ENCODE assay signal across 8 mouse cellular contexts in genomic region chr4:140555273-140555672, GRCm38 (mm10).
DNase-seq lines count a peak whose midpoint lies in the region; ATAC-seq and TF ChIP-seq lines count a peak whose summit lies in the region.

No protein-coding gene starts in this region.

- WGBS in liver, postnatal 0 days (ENCODE audit: insufficient replicate concordance), result 50% methylated on average over 7 of the region's 7 CpGs

- no peak overlapping the region for H3K4me3 ChIP-seq in liver, postnatal 0 days (ENCODE audit: low read depth, low read length)

- no peak; the same call in 1 of the 2 replicates for ATAC-seq in liver, postnatal 0 days

- H3K9ac ChIP-seq in liver, postnatal 0 days (replicated peaks), result no peak overlapping the region

- H3K9me3 ChIP-seq in liver, postnatal 0 days (ENCODE audit: low read length), result no peaks in the 10 kb centered on the region

- no peaks in the 10 kb centered on the region for H3K27me3 ChIP-seq in liver, postnatal 0 days (ENCODE audit: insufficient read depth, low read length)

- TF ChIP-seq CTCF in liver, postnatal 0 days (IDR thresholded peaks at IDR 0.05; ENCODE audit: low read depth), result peak; percentile 86

- peaks cover 24% of the 10 kb centered on the region for H3K36me3 ChIP-seq in liver, postnatal 0 days (replicated peaks; ENCODE audit: insufficient read depth, low read length)

- no peak overlapping the region for H3K4me2 ChIP-seq in liver, postnatal 0 days (ENCODE audit: low read depth, low read length)

- H3K27ac ChIP-seq in liver, postnatal 0 days (ENCODE audit: low read depth), result no peak overlapping the region

- TF ChIP-seq EP300 in liver, postnatal 0 days (IDR thresholded peaks at IDR 0.05; ENCODE audit: low read depth), result no peak

- H3K4me1 ChIP-seq in liver, postnatal 0 days (ENCODE audit: insufficient read depth), result no peaks in the 10 kb centered on the region

- DNase-seq in urinary bladder, postnatal 14 days (ENCODE audit: low spot score), result peak; percentile 57
- DNase-seq in urinary bladder, postnatal 4 days (ENCODE audit: low spot score in 2 of 2), result no peak
- peak; percentile 69 for DNase-seq in cerebellum, adult 11-12 months
- DNase-seq in frontal cortex, postnatal 25 days (ENCODE audit: low spot score in 2 of 2), result peak; percentile 61 to 67
- DNase-seq in kidney, postnatal 14 days, result peak; percentile 61
- peak; percentile 71 for DNase-seq in liver, postnatal 0 days
- peak; percentile 86 for DNase-seq in retina, embryonic 14.5 days (ENCODE audit: low spot score)
- DNase-seq in thymus, postnatal 4 days, result peak; percentile 85

Comparison
In these comparisons a context has a peak if more than half of its experiments do, and no peak if none do; other contexts are left out.
1. DNase-seq: peak in urinary bladder, postnatal 14 days (single experiment), cerebellum, adult 11-12 months (single experiment), frontal cortex, postnatal 25 days (2 of 2), kidney, postnatal 14 days (single experiment), liver, postnatal 0 days (single experiment), retina, embryonic 14.5 days (single experiment) and thymus, postnatal 4 days (single experiment); none in urinary bladder, postnatal 4 days (0 of 2).